ENCODE assay signal across 18 mouse cellular contexts in genomic region chr12:111666380-111666779, GRCm38 (mm10). TPM values are rescaled to one million over a fixed set of nuclear protein-coding genes. Genes with fewer than 3 reads are reported as not detected.
A peak's percentile ranks its signal among the peaks of the same experiment; 100 is the strongest.
DNase-seq lines count a peak whose midpoint lies in the region; ATAC-seq and TF ChIP-seq lines count a peak whose summit lies in the region.
"Had no signal": no experiment of that assay in that cellular context is flagged by ENCODE, and none has a peak within 500 bp of the region (broad histone marks: within the 10 kb centered on the region; RNA-seq: fewer than 3 reads in every experiment).

No protein-coding gene starts in this region.

- no peak overlapping the region for H3K9ac ChIP-seq in hindbrain, embryonic 13.5 days
- no peak overlapping the region for H3K9ac ChIP-seq in stomach, embryonic 16.5 days (ENCODE audit: low read length)
- no peak overlapping the region for H3K9ac ChIP-seq in stomach, postnatal 0 days (ENCODE audit: low read length)
- H3K9ac ChIP-seq: embryonic facial prominence, embryonic 15.5 days; forebrain, embryonic 12.5 days; hindbrain, embryonic 15.5 days; limb, embryonic 13.5 days; midbrain, embryonic 15.5 days had no signal

- peaks cover 21% of the 10 kb centered on the region for H3K27me3 ChIP-seq in hindbrain, embryonic 10.5 days (ENCODE audit: insufficient read depth, poor library complexity, severe bottlenecking)
- no peaks in the 10 kb centered on the region for H3K27me3 ChIP-seq in hindbrain, embryonic 13.5 days
- H3K27me3 ChIP-seq in stomach, embryonic 16.5 days (ENCODE audit: control insufficient read depth, insufficient read depth, low read length), result 0 out of 2 replicates have a peak, but pooled peaks cover 7% of the 10 kb centered on the region
- no peaks in the 10 kb centered on the region for H3K27me3 ChIP-seq in stomach, postnatal 0 days (ENCODE audit: control insufficient read depth, insufficient read depth, low read length)
- H3K27me3 ChIP-seq: CH12.LX; forebrain, embryonic 12.5 days; hindbrain, embryonic 15.5 days; midbrain, embryonic 15.5 days had no signal

- WGBS in hindbrain, embryonic 10.5 days, result 78% methylated on average over 13 of the region's 13 CpGs
- WGBS in hindbrain, embryonic 13.5 days, result 80% methylated on average over 13 of the region's 13 CpGs
- WGBS in stomach, embryonic 16.5 days, result 66% methylated on average over 13 of the region's 13 CpGs
- 62% methylated on average over 13 of the region's 13 CpGs for WGBS in stomach, postnatal 0 days

- H3K4me1 ChIP-seq in hindbrain, embryonic 10.5 days (replicated peaks), result peaks cover 49% of the 10 kb centered on the region
- peaks cover 37% of the 10 kb centered on the region for H3K4me1 ChIP-seq in hindbrain, embryonic 13.5 days (replicated peaks)
- peaks cover 43% of the 10 kb centered on the region for H3K4me1 ChIP-seq in stomach, embryonic 16.5 days (ENCODE audit: control insufficient read depth, insufficient read depth, low read length)
- H3K4me1 ChIP-seq in stomach, postnatal 0 days (replicated peaks; ENCODE audit: control insufficient read depth, insufficient read depth), result 0 out of 2 replicates have a peak, but pooled peaks cover 2% of the 10 kb centered on the region

- H3K9me3 ChIP-seq in hindbrain, embryonic 10.5 days, result no peaks in the 10 kb centered on the region
- no peaks in the 10 kb centered on the region for H3K9me3 ChIP-seq in hindbrain, embryonic 13.5 days
- H3K9me3 ChIP-seq in stomach, embryonic 16.5 days (replicated peaks; ENCODE audit: control insufficient read depth, low read length), result no peaks in the 10 kb centered on the region
- no peaks in the 10 kb centered on the region for H3K9me3 ChIP-seq in stomach, postnatal 0 days (ENCODE audit: control insufficient read depth, low read length)
- H3K9me3 ChIP-seq: embryonic facial prominence, embryonic 15.5 days; forebrain, embryonic 12.5 days; hindbrain, embryonic 15.5 days; limb, embryonic 13.5 days; midbrain, embryonic 15.5 days had no signal

- DNase-seq in cerebellum, adult 9-11 months, result peak; percentile 22
- DNase-seq in hindbrain, embryonic 10.5 days (ENCODE audit: low spot score), result no peak
- DNase-seq in stomach, postnatal 0 days (ENCODE audit: low spot score), result no peak
- DNase-seq in kidney, postnatal 25 days, result no peak
- no peak for DNase-seq in ovary, postnatal 14 days (ENCODE audit: low spot score)
- DNase-seq: cerebellum, adult 18-20 months; kidney, adult 18-20 months; lung, postnatal 36 days; thymus, postnatal 14 days had no signal

- peaks cover 85% of the 10 kb centered on the region for H3K36me3 ChIP-seq in hindbrain, embryonic 10.5 days
- peaks cover 47% of the 10 kb centered on the region for H3K36me3 ChIP-seq in hindbrain, embryonic 13.5 days
- H3K36me3 ChIP-seq in stomach, embryonic 16.5 days (ENCODE audit: control insufficient read depth, insufficient read depth, low read length), result no peaks in the 10 kb centered on the region; the same call in 1 of the 2 replicates
- no peaks in the 10 kb centered on the region for H3K36me3 ChIP-seq in stomach, postnatal 0 days (ENCODE audit: control insufficient read depth, insufficient read depth, low read length)

- H3K4me2 ChIP-seq in hindbrain, embryonic 13.5 days, result no peak overlapping the region
- H3K4me2 ChIP-seq in stomach, embryonic 16.5 days (ENCODE audit: low read depth, low read length), result no peak overlapping the region
- H3K4me2 ChIP-seq in stomach, postnatal 0 days (replicated peaks; ENCODE audit: low read depth), result no peak overlapping the region
- H3K4me2 ChIP-seq: embryonic facial prominence, embryonic 15.5 days; forebrain, embryonic 12.5 days; hindbrain, embryonic 15.5 days; limb, embryonic 13.5 days; midbrain, embryonic 15.5 days had no signal

- no peak for TF ChIP-seq CTCF in stomach, postnatal 0 days (IDR thresholded peaks at IDR 0.05; ENCODE audit: low read depth)

- no peak for TF ChIP-seq EP300 in stomach, postnatal 0 days (optimal IDR thresholded peaks at IDR 0.05)

- H3K27ac ChIP-seq in hindbrain, embryonic 10.5 days, result 0 out of 2 replicates have a peak overlapping the region, but pooled peaks have one; percentile 12
- H3K27ac ChIP-seq in hindbrain, embryonic 13.5 days, result no peak overlapping the region
- 0 out of 2 replicates have a peak overlapping the region, but pooled peaks have one; percentile 7 for H3K27ac ChIP-seq in stomach, embryonic 16.5 days (ENCODE audit: low read length)
- no peak overlapping the region for H3K27ac ChIP-seq in stomach, postnatal 0 days (replicated peaks)
- H3K27ac ChIP-seq: hindbrain, embryonic 15.5 days; limb, embryonic 13.5 days; midbrain, embryonic 15.5 days had no signal

- no peak overlapping the region for H3K4me3 ChIP-seq in hindbrain, embryonic 10.5 days
- no peak overlapping the region for H3K4me3 ChIP-seq in hindbrain, embryonic 13.5 days
- H3K4me3 ChIP-seq in stomach, embryonic 16.5 days (replicated peaks; ENCODE audit: low read length), result no peak overlapping the region
- no peak overlapping the region for H3K4me3 ChIP-seq in stomach, postnatal 0 days (ENCODE audit: low read depth, low read length)
- H3K4me3 ChIP-seq: embryonic facial prominence, embryonic 15.5 days; forebrain, embryonic 12.5 days; hindbrain, embryonic 15.5 days; limb, embryonic 13.5 days; midbrain, embryonic 15.5 days had no signal

- ATAC-seq in cerebellum, adult (ENCODE audit: insufficient number of reproducible peaks, low FRiP score, low TSS enrichment), result no peak
- ATAC-seq in hindbrain, embryonic 13.5 days (ENCODE audit: low FRiP score), result no peak
- no peak for ATAC-seq in stomach, embryonic 16.5 days (ENCODE audit: insufficient read depth, low FRiP score)
- ATAC-seq in stomach, postnatal 0 days (ENCODE audit: low FRiP score, low TSS enrichment), result no peak
- ATAC-seq: midbrain, embryonic 15.5 days had no signal

RNA-seq across cellular contexts. Expression of gene Ckb, which starts 5.8 kb away (rescaled TPM):
- 2,059 and 2,773 TPM in 2 replicates for polyA plus RNA-seq in hindbrain, embryonic 10.5 days (2016; fragmentation: Nextera tagmentation; extraction: Ambion mirVana)
- 1,675 and 1,703 TPM in 2 replicates for polyA plus RNA-seq in hindbrain, embryonic 13.5 days (2015; fragmentation: Nextera tagmentation; extraction: Ambion mirVana)
- 698 and 764 TPM in 2 replicates for polyA plus RNA-seq in stomach, embryonic 16.5 days (2015; fragmentation: Nextera tagmentation; extraction: Ambion mirVana)
- 532 and 573 TPM in 2 replicates for polyA plus RNA-seq in stomach, postnatal 0 days (2015; fragmentation: Nextera tagmentation; extraction: Ambion mirVana)

RNA-seq across cellular contexts. Expression of gene Trmt61a, which starts 11.5 kb away (rescaled TPM):
- polyA plus RNA-seq in hindbrain, embryonic 10.5 days (2016; fragmentation: Nextera tagmentation; extraction: Ambion mirVana), result 15.1 and 16.2 TPM in 2 replicates
- 8.6 and 9.3 TPM in 2 replicates for polyA plus RNA-seq in hindbrain, embryonic 13.5 days (2015; fragmentation: Nextera tagmentation; extraction: Ambion mirVana)
- polyA plus RNA-seq in stomach, embryonic 16.5 days (2015; fragmentation: Nextera tagmentation; extraction: Ambion mirVana), result 9.7 and 10.4 TPM in 2 replicates
- 7.4 and 8.5 TPM in 2 replicates for polyA plus RNA-seq in stomach, postnatal 0 days (2015; fragmentation: Nextera tagmentation; extraction: Ambion mirVana)

RNA-seq across cellular contexts. Expression of gene Bag5, which starts 46.7 kb away (rescaled TPM):
- polyA plus RNA-seq in hindbrain, embryonic 10.5 days (2016; fragmentation: Nextera tagmentation; extraction: Ambion mirVana), result 53.5 and 53.6 TPM in 2 replicates
- polyA plus RNA-seq in hindbrain, embryonic 13.5 days (2015; fragmentation: Nextera tagmentation; extraction: Ambion mirVana), result 65.3 and 67.9 TPM in 2 replicates
- 49.3 and 51.6 TPM in 2 replicates for polyA plus RNA-seq in stomach, embryonic 16.5 days (2015; fragmentation: Nextera tagmentation; extraction: Ambion mirVana)
- 34.9 and 36.9 TPM in 2 replicates for polyA plus RNA-seq in stomach, postnatal 0 days (2015; fragmentation: Nextera tagmentation; extraction: Ambion mirVana)

RNA-seq across cellular contexts. Expression of gene Apopt1, which starts 46.7 kb away (rescaled TPM):
- polyA plus RNA-seq in hindbrain, embryonic 10.5 days (2016; fragmentation: Nextera tagmentation; extraction: Ambion mirVana), result 55.3 and 59.2 TPM in 2 replicates
- 55.1 and 62.1 TPM in 2 replicates for polyA plus RNA-seq in hindbrain, embryonic 13.5 days (2015; fragmentation: Nextera tagmentation; extraction: Ambion mirVana)
- 43.0 and 47.0 TPM in 2 replicates for polyA plus RNA-seq in stomach, embryonic 16.5 days (2015; fragmentation: Nextera tagmentation; extraction: Ambion mirVana)
- 41.8 and 42.8 TPM in 2 replicates for polyA plus RNA-seq in stomach, postnatal 0 days (2015; fragmentation: Nextera tagmentation; extraction: Ambion mirVana)

Comparison
In these comparisons a context has a peak if more than half of its experiments do, and no peak if none do; other contexts are left out.
1. H3K27ac ChIP-seq: peak in hindbrain, embryonic 10.5 days (single experiment) and stomach, embryonic 16.5 days (single experiment); none in hindbrain, embryonic 13.5 days (single experiment) and stomach, postnatal 0 days (single experiment).